Mouse (Mus musculus): ENCODE measurements around the gene Ascl1.

Ascl1 gene

DNA sequence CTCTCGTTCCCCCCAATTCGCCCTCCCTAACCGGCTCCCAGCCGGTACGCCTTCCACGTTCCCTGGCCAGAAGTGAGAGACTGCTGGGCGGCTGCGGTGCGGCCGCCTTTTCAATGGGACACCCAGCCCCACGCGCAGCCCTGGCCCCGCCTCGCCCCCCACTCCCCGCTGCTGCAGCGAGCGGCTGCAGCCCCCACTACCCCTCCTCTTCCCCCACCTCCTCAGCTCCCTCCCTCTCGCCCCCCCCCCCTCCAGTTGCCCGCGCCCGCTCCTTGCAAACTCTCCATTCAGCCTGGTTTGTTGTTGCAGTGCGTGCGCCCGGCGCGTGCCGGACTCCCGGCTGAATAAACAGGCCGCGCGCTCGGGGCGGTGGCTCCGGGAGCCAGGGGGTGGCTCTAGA is at the start of gene Ascl1:
Ascl1 (minus strand) TSS at position 85 of the 400 bp plus-strand sequence.
- DNase-seq (ENCODE audit: low spot score), result no peak

- DNase-seq (ENCODE audit: low spot score), result no peak
Observed at GRCm38 (mm10) chr10:87534172-87534571, 40.7 kb upstream of the Ascl1 start.

DNA sequence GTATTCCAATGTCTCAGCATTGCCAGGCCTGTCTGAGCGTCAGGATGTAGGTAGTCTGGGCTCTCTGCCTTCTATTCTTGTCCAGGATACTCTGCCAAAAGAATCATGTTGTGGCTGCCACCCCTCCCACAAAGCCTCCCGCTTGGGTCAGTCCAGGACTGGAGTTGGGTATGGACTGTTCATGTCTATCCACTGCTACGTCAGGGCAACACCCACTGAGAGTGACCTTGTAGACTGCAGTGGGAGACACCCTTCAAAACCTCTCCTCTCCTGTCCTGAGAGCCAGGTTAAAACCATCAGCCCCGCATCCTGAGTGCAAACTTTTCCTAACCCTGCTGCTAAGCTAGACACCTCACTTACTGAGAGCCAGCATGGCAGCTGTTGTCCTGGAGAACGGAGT is 28.2 kb upstream of the Ascl1 start, which contains the start of gene Pah:
Pah (plus strand) TSS at position 150 of the 400 bp plus-strand sequence.
- DNase-seq (ENCODE audit: low spot score), result no peak

DNA sequence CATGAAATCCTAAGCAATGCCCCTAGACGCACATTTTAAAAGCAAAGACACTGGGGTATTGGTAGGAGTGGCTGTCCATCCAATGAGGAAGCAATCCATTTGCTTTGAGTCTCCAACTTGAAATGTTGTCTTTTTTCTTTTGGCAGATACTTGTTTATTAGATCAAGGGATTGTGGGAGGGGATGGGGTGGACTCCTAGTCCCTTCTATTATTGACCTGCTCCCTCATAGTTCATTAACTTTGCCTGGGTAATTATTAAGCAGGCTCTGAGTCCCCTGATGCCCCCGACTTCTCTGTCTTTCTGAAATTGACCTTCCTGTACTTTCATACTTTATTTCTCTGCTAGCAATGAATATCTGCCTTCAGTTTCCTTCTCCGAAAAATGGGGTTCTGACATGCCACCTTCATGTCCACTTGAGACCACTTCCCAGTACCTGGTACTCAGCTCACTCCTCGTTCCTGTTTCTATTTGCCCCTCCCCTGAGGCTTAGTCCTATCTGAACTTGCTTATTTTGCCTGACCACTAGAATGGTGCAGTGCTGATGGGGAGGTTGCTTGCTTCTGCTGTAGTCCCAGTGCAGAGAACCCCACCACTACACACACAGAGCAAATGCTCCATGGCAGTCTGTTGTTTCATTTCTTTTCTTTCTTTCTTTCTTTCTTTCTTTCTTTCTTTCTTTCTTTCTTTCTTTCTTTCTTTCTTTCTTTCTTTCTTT is 27.1 kb upstream of the Ascl1 start:
- DNase-seq (ENCODE audit: low spot score), result peak; percentile 65

DNA sequence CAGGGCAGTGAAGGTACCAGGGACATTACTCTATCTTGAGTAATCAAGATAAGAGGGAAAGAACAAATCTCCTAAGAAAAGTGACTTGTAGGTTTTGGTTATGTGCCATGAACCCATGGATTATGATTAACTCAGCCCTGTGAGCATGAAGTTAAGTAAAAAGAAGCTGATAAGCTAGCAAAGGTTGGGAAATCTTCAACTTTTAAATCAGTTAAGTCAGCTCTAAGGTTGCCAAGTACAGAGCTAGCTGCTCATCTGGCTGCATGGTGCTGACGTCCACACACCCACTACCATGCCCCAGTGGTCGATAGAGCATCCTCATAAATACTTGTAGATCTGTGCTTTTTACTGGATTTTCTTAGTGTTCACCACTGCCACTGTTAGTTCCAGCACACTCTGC is 25.1 kb upstream of the Ascl1 start:
- peak; percentile 45 for DNase-seq (ENCODE audit: low spot score)

GRCm38 (mm10) chr10:87513052-87513451 is 19.6 kb upstream of the Ascl1 start:
- DNase-seq (ENCODE audit: low spot score), result no peak

DNA sequence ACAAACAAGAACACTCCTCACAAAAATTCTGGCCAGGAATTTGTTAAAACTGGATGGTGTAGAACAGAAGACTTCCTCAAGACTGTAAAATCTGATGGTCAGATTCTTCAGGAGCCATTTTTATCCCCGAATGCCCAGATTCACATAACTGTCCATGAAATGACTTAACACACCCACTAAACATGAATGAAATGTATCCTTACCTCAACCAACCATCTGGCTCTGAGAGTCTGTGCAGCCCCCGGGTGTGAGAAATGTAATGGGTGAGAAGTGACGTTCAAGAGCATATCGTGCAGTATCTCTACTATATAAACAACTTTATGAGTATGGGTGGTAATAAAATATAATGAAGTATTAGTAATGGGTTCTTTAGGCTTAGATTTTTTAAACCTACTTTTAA is 15.1 kb upstream of the Ascl1 start:
- no peak for DNase-seq (ENCODE audit: low spot score)

DNA sequence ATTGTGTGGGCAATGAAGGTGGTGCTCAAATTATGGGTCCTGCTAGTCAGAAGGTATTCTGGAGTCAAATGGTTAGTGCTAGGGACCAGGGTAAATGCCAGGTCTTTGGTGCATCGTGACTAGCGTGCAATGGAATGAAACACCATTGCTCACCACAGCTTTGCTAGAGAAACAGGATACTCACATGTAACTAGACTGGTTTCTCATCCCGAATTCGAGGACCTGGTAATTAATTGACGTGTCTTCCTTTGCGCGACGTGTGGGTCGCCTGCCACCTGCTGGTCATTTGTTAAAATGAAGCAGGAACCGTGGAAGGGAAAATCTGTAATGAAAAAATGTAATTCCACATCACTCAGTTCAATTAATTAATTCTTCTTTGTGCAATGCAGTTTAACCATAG is 10.5 kb upstream of the Ascl1 start:
- no peak for DNase-seq (ENCODE audit: low spot score)

DNA sequence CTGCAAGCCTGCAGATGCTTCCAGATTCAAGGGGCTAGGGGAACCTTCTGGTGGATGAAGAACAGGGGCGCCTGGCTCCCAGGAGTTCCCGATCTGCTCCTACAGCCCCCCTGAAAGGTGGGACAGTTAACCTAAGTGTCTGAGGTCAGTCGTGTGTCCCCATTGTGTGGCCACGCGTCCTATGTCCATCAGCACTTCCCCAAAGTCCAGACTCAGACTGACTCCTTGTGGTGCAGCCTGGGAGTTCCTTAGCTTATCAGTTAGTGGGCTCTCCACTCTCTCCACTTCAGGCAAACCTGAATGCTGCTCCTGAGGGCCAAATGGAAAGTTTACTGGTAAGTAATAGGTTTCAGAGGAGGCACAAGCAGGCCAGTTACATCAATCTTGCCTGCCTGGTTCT is 8.8 kb upstream of the Ascl1 start:
- DNase-seq (ENCODE audit: low spot score), result no peak

GRCm38 (mm10) chr10:87501659-87502042 is 8.2 kb upstream of the Ascl1 start:
- no peak for DNase-seq (ENCODE audit: low spot score)

- DNase-seq (ENCODE audit: low spot score), result no peak
Observed at GRCm38 (mm10) chr10:87500926-87501658, 7.6 kb upstream of the Ascl1 start.

- no peak for DNase-seq (ENCODE audit: low spot score)
Observed at GRCm38 (mm10) chr10:87497056-87497455, 3.6 kb upstream of the Ascl1 start.

DNA sequence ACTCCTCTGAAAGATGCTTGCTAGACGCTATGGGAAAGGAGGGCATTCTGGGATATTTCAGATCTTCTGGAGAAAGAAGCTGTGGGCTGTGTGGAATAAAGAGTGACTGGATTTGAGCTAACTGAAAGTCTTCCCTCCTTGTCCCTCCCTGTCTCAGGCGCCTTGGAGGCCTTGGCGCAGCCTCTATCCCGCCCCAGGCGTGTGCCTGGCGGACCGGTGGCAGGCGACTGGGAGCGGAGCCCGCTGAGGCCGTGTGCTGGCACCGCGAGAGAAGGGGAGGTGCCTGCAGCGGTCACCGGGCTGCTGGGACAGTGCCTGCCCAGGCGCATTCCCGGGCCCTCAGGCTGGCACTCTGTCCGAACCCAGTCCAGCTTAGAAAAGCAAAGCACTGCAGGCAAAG is 1.1 kb upstream of the Ascl1 start:
- DNase-seq (ENCODE audit: low spot score), result no peak

DNA sequence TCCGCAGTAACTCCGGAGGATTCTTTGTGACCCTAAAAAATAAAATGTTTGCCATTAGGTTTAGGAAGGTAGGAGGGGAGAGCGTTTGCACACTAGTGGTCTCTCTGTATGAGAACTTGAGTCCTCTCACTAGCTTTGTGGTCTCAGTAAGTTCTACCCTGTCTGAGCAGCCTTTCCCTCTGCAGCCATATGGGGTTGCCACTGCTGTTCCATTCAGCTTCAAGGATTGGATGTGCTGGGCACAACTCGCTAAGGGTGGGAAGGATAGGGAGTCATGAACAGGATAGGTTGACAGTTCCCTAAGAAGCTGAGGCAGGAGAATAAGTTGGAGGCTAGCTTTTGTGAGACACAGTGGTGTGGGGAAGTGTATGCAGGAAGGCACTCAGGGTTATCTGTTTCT is 716 bp upstream of the Ascl1 start:
- DNase-seq (ENCODE audit: low spot score), result no peak

GRCm38 (mm10) chr10:87492661-87493551 is 554 bp downstream of the Ascl1 start:
- peak; percentile 52 for DNase-seq (ENCODE audit: low spot score)

DNA sequence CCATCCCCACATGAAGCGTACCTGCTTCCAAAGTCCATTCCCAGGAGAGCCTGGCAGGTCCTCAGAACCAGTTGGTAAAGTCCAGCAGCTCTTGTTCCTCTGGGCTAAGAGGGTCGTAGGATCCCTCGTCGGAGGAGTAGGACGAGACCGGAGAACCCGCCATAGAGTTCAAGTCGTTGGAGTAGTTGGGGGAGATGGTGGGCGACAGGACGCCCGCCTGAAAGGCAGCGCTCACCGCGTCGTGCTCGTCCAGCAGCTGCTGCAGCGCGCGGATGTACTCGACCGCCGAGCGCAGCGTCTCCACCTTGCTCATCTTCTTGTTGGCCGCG is 1.2 kb downstream of the Ascl1 start:
- DNase-seq (ENCODE audit: low spot score), result no peak

DNA sequence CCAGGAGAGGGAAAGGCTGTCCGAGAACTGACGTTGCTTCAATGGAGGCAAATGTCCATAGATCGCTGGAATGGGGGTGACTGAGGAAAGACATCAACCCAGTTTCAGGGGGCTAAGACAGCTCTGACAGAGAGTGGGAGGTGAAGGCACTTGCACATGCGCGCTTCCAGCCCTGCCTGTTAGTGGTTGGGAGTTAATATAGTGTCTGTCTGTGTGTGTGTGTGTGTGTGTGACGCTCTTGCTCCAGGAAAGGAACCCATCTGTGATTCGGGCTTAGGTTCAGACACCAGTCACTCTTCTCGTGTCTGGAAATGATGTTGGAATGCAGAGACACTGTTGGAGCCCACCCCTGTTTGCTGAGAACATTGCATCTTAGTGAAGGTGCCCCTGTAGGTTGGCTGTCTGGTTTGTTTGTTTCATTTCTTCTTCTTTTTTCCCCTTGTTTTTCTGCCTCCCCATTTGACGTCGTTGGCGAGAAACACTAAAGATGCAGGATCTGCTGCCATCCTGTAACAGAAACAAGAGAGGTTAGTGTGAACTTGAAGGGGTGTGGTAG is 1.9 kb downstream of the Ascl1 start:
- DNase-seq (ENCODE audit: low spot score), result no peak

GRCm38 (mm10) chr10:87490328-87490727 is 3.1 kb downstream of the Ascl1 start:
- no peak for DNase-seq (ENCODE audit: low spot score)

DNA sequence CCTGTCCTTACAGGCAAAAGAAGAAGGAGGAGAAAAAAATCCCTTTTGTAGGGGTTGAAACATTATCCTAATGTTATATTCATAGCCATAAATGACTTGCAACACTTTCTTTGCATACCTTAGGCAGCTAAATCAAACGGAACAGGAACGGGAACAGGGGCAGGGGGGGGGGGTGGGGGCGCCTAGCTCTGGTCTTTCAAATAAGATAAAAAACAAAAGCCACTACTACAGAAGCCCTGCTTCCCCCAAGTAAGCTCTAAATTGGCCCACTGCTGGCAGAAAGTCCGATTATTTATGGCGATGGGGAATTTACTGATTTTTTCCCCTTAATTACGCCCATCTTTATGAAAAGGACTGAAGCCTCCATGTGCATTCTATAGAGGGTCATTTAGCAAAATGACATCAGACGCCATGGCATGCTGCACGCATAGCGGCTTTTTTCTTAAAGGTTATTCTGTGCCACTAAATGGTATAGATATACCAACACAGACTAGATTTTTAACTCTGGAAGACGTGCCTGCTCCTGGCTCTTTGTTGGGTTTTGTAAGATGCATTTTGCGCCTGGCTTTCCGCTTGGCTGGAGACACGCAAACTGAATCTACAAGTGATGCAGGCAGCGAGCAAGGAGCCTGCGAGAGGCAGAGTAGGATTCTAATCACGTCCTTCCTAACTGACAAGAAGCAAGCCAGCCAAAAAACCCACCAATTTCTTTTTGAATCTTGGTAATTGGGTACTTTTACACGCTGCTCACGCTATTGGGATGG is 4.0 kb downstream of the Ascl1 start:
- DNase-seq (ENCODE audit: low spot score), result no peak

GRCm38 (mm10) chr10:87488429-87489145 is 4.9 kb downstream of the Ascl1 start:
- DNase-seq (ENCODE audit: low spot score), result no peak
